Mouse (Mus musculus): ENCODE data around the gene Gm6096.

The Gm6096 gene

GRCm38 (mm10) chr7:34268463-34268862 is 17.6 kb downstream of the Gm6096 start:
- H3K9me3 ChIP-seq (ENCODE audit: low read length) = no peaks in the 10 kb centered on the region
- no peak for TF ChIP-seq CTCF (conservative IDR thresholded peaks at IDR 0.05; ENCODE audit: low read length)
- TF ChIP-seq NANOG (IDR thresholded peaks at IDR 0.05; ENCODE audit: borderline replicate concordance, low read length) = no peak
- no peak for TF ChIP-seq POU5F1 (IDR thresholded peaks at IDR 0.05; ENCODE audit: borderline replicate concordance, low read length)
- H3K4me3 ChIP-seq (replicated peaks; ENCODE audit: low read length) = no peak overlapping the region
- no peaks in the 10 kb centered on the region for H3K27me3 ChIP-seq (ENCODE audit: insufficient read depth, low read length)
- peaks cover 3% of the 10 kb centered on the region for H3K36me3 ChIP-seq (ENCODE audit: insufficient read depth, low read length)
- H3K4me1 ChIP-seq (replicated peaks; ENCODE audit: low read depth, low read length) = peaks cover 64% of the 10 kb centered on the region

- TF ChIP-seq POU5F1 (IDR thresholded peaks at IDR 0.05; ENCODE audit: borderline replicate concordance, low read length) = no peak
- Histone ChIP-seq H3K4me3 (replicated peaks; ENCODE audit: low read length) (no peak overlapping the region), H3K9me3 (ENCODE audit: low read length) (no peaks in the 10 kb centered on the region), H3K4me1 (replicated peaks; ENCODE audit: low read depth, low read length) (peaks cover 58% of the 10 kb centered on the region), H3K36me3 (ENCODE audit: insufficient read depth, low read length) (peaks cover 4% of the 10 kb centered on the region; the same call in 1 of the 2 replicates), H3K27me3 (ENCODE audit: insufficient read depth, low read length) (no peaks in the 10 kb centered on the region)
Measured at GRCm38 (mm10) chr7:34272465-34272864, 21.6 kb downstream of the Gm6096 start.

- peaks cover 4% of the 10 kb centered on the region; the same call in 1 of the 2 replicates for H3K36me3 ChIP-seq (ENCODE audit: insufficient read depth, low read length)
- H3K4me1 ChIP-seq (replicated peaks; ENCODE audit: low read depth, low read length) = peaks cover 31% of the 10 kb centered on the region
- no peaks in the 10 kb centered on the region for H3K9me3 ChIP-seq (ENCODE audit: low read length)
- H3K4me3 ChIP-seq (replicated peaks; ENCODE audit: low read length) = no peak overlapping the region
- TF ChIP-seq NANOG (IDR thresholded peaks at IDR 0.05; ENCODE audit: borderline replicate concordance, low read length) (no peak), POU5F1 (IDR thresholded peaks at IDR 0.05; ENCODE audit: borderline replicate concordance, low read length) (no peak), CTCF (conservative IDR thresholded peaks at IDR 0.05; ENCODE audit: low read length) (no peak)
- H3K27me3 ChIP-seq (ENCODE audit: insufficient read depth, low read length) = no peaks in the 10 kb centered on the region
Measured at GRCm38 (mm10) chr7:34276066-34276465, 25.2 kb downstream of the Gm6096 start.

- H3K4me3 ChIP-seq (replicated peaks; ENCODE audit: low read length) = no peak overlapping the region
Measured at GRCm38 (mm10) chr7:34277656-34278055, 26.8 kb downstream of the Gm6096 start.

GRCm38 (mm10) chr7:34290450-34291151 is 39.8 kb downstream of the Gm6096 start:
- no peaks in the 10 kb centered on the region for H3K27me3 ChIP-seq (ENCODE audit: insufficient read depth, low read length)
- no peak overlapping the region for H3K4me3 ChIP-seq (replicated peaks; ENCODE audit: low read length)
- no peaks in the 10 kb centered on the region for H3K9me3 ChIP-seq (ENCODE audit: low read length)
- TF ChIP-seq POU5F1 (IDR thresholded peaks at IDR 0.05; ENCODE audit: borderline replicate concordance, low read length) (no peak), NANOG (IDR thresholded peaks at IDR 0.05; ENCODE audit: borderline replicate concordance, low read length) (no peak), CTCF (conservative IDR thresholded peaks at IDR 0.05; ENCODE audit: low read length) (no peak)
- peaks cover 10% of the 10 kb centered on the region; the same call in 1 of the 2 replicates for H3K4me1 ChIP-seq (replicated peaks; ENCODE audit: low read depth, low read length)
- H3K36me3 ChIP-seq (ENCODE audit: insufficient read depth, low read length) = peaks cover 2% of the 10 kb centered on the region

More at GRCm38 (mm10) chr7:34277656-34278055, 26.8 kb downstream of the Gm6096 start:
- no peaks in the 10 kb centered on the region for H3K27me3 ChIP-seq (ENCODE audit: insufficient read depth, low read length)
- TF ChIP-seq CTCF (conservative IDR thresholded peaks at IDR 0.05; ENCODE audit: low read length) (no peak), NANOG (IDR thresholded peaks at IDR 0.05; ENCODE audit: borderline replicate concordance, low read length) (no peak), POU5F1 (IDR thresholded peaks at IDR 0.05; ENCODE audit: borderline replicate concordance, low read length) (no peak)
- H3K9me3 ChIP-seq (ENCODE audit: low read length) = no peaks in the 10 kb centered on the region
- peaks cover 18% of the 10 kb centered on the region for H3K4me1 ChIP-seq (replicated peaks; ENCODE audit: low read depth, low read length)
- H3K36me3 ChIP-seq (ENCODE audit: insufficient read depth, low read length) = peaks cover 4% of the 10 kb centered on the region; the same call in 1 of the 2 replicates

- Histone ChIP-seq H3K9me3 (ENCODE audit: low read length) (no peaks in the 10 kb centered on the region), H3K27me3 (ENCODE audit: insufficient read depth, low read length) (no peaks in the 10 kb centered on the region), H3K4me1 (replicated peaks; ENCODE audit: low read depth, low read length) (peaks cover 10% of the 10 kb centered on the region; the same call in 1 of the 2 replicates), H3K4me3 (replicated peaks; ENCODE audit: low read length) (no peak overlapping the region), H3K36me3 (ENCODE audit: insufficient read depth, low read length) (peaks cover 4% of the 10 kb centered on the region; the same call in 1 of the 2 replicates)
- no peak for TF ChIP-seq NANOG (IDR thresholded peaks at IDR 0.05; ENCODE audit: borderline replicate concordance, low read length)
- no peak for TF ChIP-seq POU5F1 (IDR thresholded peaks at IDR 0.05; ENCODE audit: borderline replicate concordance, low read length)
- TF ChIP-seq CTCF (conservative IDR thresholded peaks at IDR 0.05; ENCODE audit: low read length) = no peak
Measured at GRCm38 (mm10) chr7:34291265-34291664, 40.4 kb downstream of the Gm6096 start.

GRCm38 (mm10) chr7:34292633-34293032 is 41.8 kb downstream of the Gm6096 start:
- TF ChIP-seq CTCF (conservative IDR thresholded peaks at IDR 0.05; ENCODE audit: low read length) (no peak), POU5F1 (IDR thresholded peaks at IDR 0.05; ENCODE audit: borderline replicate concordance, low read length) (no peak), NANOG (IDR thresholded peaks at IDR 0.05; ENCODE audit: borderline replicate concordance, low read length) (no peak)
- H3K4me1 ChIP-seq (replicated peaks; ENCODE audit: low read depth, low read length) = peaks cover 10% of the 10 kb centered on the region; the same call in 1 of the 2 replicates
- no peak overlapping the region for H3K4me3 ChIP-seq (replicated peaks; ENCODE audit: low read length)
- H3K36me3 ChIP-seq (ENCODE audit: insufficient read depth, low read length) = peaks cover 6% of the 10 kb centered on the region; the same call in 1 of the 2 replicates
- no peaks in the 10 kb centered on the region for H3K9me3 ChIP-seq (ENCODE audit: low read length)
- no peaks in the 10 kb centered on the region for H3K27me3 ChIP-seq (ENCODE audit: insufficient read depth, low read length)

- Histone ChIP-seq H3K27me3 (ENCODE audit: insufficient read depth, low read length) (no peaks in the 10 kb centered on the region), H3K4me3 (replicated peaks; ENCODE audit: low read length) (no peak overlapping the region), H3K9me3 (ENCODE audit: low read length) (no peaks in the 10 kb centered on the region), H3K36me3 (ENCODE audit: insufficient read depth, low read length) (peaks cover 6% of the 10 kb centered on the region; the same call in 1 of the 2 replicates), H3K4me1 (replicated peaks; ENCODE audit: low read depth, low read length) (0 out of 2 replicates have a peak, but pooled peaks cover under 1% of the 10 kb centered on the region)
- TF ChIP-seq CTCF (conservative IDR thresholded peaks at IDR 0.05; ENCODE audit: low read length) (no peak), NANOG (IDR thresholded peaks at IDR 0.05; ENCODE audit: borderline replicate concordance, low read length) (no peak), POU5F1 (IDR thresholded peaks at IDR 0.05; ENCODE audit: borderline replicate concordance, low read length) (no peak)
Measured at GRCm38 (mm10) chr7:34296124-34296523, 45.3 kb downstream of the Gm6096 start.

All from E14TG2a.4 (cell line).